Comparison of ENCODE assay signal across 20 mouse cellular contexts in the genomic region with DNA sequence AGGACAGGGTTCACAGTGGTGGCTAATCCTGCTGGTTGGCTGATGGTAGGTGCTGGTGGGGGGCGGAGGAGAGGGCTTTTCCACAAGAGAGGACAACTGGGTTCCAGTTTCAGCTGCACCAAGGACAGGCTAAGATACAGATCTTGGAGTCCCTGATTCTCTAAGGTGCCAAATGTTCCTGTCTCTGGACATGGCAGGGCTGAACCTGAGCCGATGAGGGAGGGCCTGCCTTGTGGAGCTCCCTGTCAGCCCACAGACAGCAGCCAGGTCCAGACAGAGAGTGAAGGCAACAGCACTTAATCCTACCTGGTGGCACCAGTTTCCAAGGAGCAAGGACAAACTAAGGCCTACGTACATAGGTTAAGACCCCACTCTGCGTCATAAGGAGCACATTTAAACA. TPM values are rescaled to one million over a fixed set of nuclear protein-coding genes. Genes with fewer than 3 reads are reported as not detected.
DNase-seq lines count a peak whose midpoint lies in the region; ATAC-seq and TF ChIP-seq lines count a peak whose summit lies in the region.
"Had no signal": no experiment of that assay in that cellular context is flagged by ENCODE, and none has a peak within 500 bp of the region (broad histone marks: within the 10 kb centered on the region; RNA-seq: fewer than 3 reads in every experiment).

No protein-coding gene starts in this region.

- no peak overlapping the region for H3K4me2 ChIP-seq in embryonic facial prominence, embryonic 13.5 days
- H3K4me2 ChIP-seq in limb, embryonic 15.5 days, result no peak overlapping the region
- H3K4me2 ChIP-seq in stomach, postnatal 0 days (replicated peaks; ENCODE audit: low read depth), result no peak overlapping the region
- H3K4me2 ChIP-seq: forebrain, embryonic 13.5 days; forebrain, embryonic 15.5 days had no signal

- no peak for DNase-seq in embryonic facial prominence, embryonic 10.5 days (ENCODE audit: low spot score)
- DNase-seq in gastrocnemius, adult 2 months, result peak; percentile 68
- DNase-seq in gastrocnemius, postnatal 14 days, result no peak
- DNase-seq in limb, embryonic 10.5 days (ENCODE audit: low spot score), result no peak
- DNase-seq in stomach, postnatal 0 days (ENCODE audit: low spot score), result no peak
- no peak for DNase-seq in right cerebral cortex, adult 18-20 months
- DNase-seq: adrenal gland, postnatal 10 days; adrenal gland, postnatal 36 days; cerebellum, adult 11-12 months; cerebellum, adult 2 months; cerebellum, adult 9-10 months; cerebellum, postnatal 10 days; cerebellum, postnatal 25 days; forebrain, postnatal 0 days had no signal

- no peak for TF ChIP-seq CTCF in gastrocnemius, adult 2 months (IDR thresholded peaks at IDR 0.05)
- TF ChIP-seq CTCF in stomach, postnatal 0 days (IDR thresholded peaks at IDR 0.05; ENCODE audit: low read depth), result no peak

- no peaks in the 10 kb centered on the region for H3K9me3 ChIP-seq in embryonic facial prominence, embryonic 13.5 days
- no peaks in the 10 kb centered on the region for H3K9me3 ChIP-seq in embryonic facial prominence, embryonic 10.5 days
- H3K9me3 ChIP-seq in limb, embryonic 15.5 days, result no peaks in the 10 kb centered on the region
- H3K9me3 ChIP-seq in limb, embryonic 10.5 days (replicated peaks), result no peaks in the 10 kb centered on the region
- H3K9me3 ChIP-seq in stomach, postnatal 0 days (ENCODE audit: control insufficient read depth, low read length), result no peaks in the 10 kb centered on the region
- H3K9me3 ChIP-seq: forebrain, embryonic 13.5 days; forebrain, embryonic 15.5 days had no signal

- no peaks in the 10 kb centered on the region for H3K4me1 ChIP-seq in embryonic facial prominence, embryonic 13.5 days
- H3K4me1 ChIP-seq in embryonic facial prominence, embryonic 10.5 days, result peaks cover 5% of the 10 kb centered on the region
- H3K4me1 ChIP-seq in limb, embryonic 15.5 days, result no peaks in the 10 kb centered on the region
- peaks cover 5% of the 10 kb centered on the region for H3K4me1 ChIP-seq in limb, embryonic 10.5 days
- no peaks in the 10 kb centered on the region for H3K4me1 ChIP-seq in stomach, postnatal 0 days (replicated peaks; ENCODE audit: control insufficient read depth, insufficient read depth)

- H3K9ac ChIP-seq in embryonic facial prominence, embryonic 13.5 days, result peak overlapping the region; percentile 4; the same call in 1 of the 2 replicates
- 0 out of 2 replicates have a peak overlapping the region, but pooled peaks have one; percentile 4 for H3K9ac ChIP-seq in limb, embryonic 15.5 days
- H3K9ac ChIP-seq in stomach, postnatal 0 days (ENCODE audit: low read length), result 0 out of 2 replicates have a peak overlapping the region, but pooled peaks have one; percentile 13
- H3K9ac ChIP-seq: forebrain, embryonic 13.5 days; forebrain, embryonic 15.5 days; forebrain, postnatal 0 days had no signal

- H3K36me3 ChIP-seq in embryonic facial prominence, embryonic 13.5 days, result peaks cover 82% of the 10 kb centered on the region
- H3K36me3 ChIP-seq in embryonic facial prominence, embryonic 10.5 days (replicated peaks), result peaks cover 95% of the 10 kb centered on the region
- peaks cover 72% of the 10 kb centered on the region for H3K36me3 ChIP-seq in limb, embryonic 15.5 days
- H3K36me3 ChIP-seq in limb, embryonic 10.5 days, result peaks cover 93% of the 10 kb centered on the region
- H3K36me3 ChIP-seq in stomach, postnatal 0 days (ENCODE audit: control insufficient read depth, insufficient read depth, low read length), result peaks cover 11% of the 10 kb centered on the region

- intact Hi-C loops in gastrocnemius, adult 2 months (cut with DNase I), result no loop called here
- intact Hi-C loops in gastrocnemius, postnatal 14 days (cut with DNase I; ENCODE audit: low total_unique reads), result no loop called here

- no peak for TF ChIP-seq EP300 in stomach, postnatal 0 days (optimal IDR thresholded peaks at IDR 0.05)

- H3K27ac ChIP-seq in embryonic facial prominence, embryonic 13.5 days, result no peak overlapping the region
- no peak overlapping the region for H3K27ac ChIP-seq in embryonic facial prominence, embryonic 10.5 days (replicated peaks)
- H3K27ac ChIP-seq in gastrocnemius, adult 2 months, result peak overlapping the region; percentile 87
- no peak overlapping the region for H3K27ac ChIP-seq in limb, embryonic 15.5 days
- no peak overlapping the region for H3K27ac ChIP-seq in limb, embryonic 10.5 days
- no peak overlapping the region for H3K27ac ChIP-seq in stomach, postnatal 0 days (replicated peaks)
- H3K27ac ChIP-seq: forebrain, embryonic 13.5 days; forebrain, embryonic 15.5 days had no signal

- H3K4me3 ChIP-seq in embryonic facial prominence, embryonic 13.5 days, result no peak overlapping the region
- H3K4me3 ChIP-seq in embryonic facial prominence, embryonic 10.5 days, result no peak overlapping the region
- H3K4me3 ChIP-seq in gastrocnemius, adult 2 months, result no peak overlapping the region
- no peak overlapping the region for H3K4me3 ChIP-seq in limb, embryonic 15.5 days
- no peak overlapping the region for H3K4me3 ChIP-seq in limb, embryonic 10.5 days
- H3K4me3 ChIP-seq in stomach, postnatal 0 days (ENCODE audit: low read depth, low read length), result no peak overlapping the region
- H3K4me3 ChIP-seq: forebrain, embryonic 13.5 days; forebrain, embryonic 15.5 days had no signal

- no peaks in the 10 kb centered on the region for H3K27me3 ChIP-seq in embryonic facial prominence, embryonic 13.5 days
- no peaks in the 10 kb centered on the region for H3K27me3 ChIP-seq in embryonic facial prominence, embryonic 10.5 days (replicated peaks; ENCODE audit: low read depth, poor library complexity, severe bottlenecking)
- H3K27me3 ChIP-seq in limb, embryonic 15.5 days, result no peaks in the 10 kb centered on the region
- no peaks in the 10 kb centered on the region for H3K27me3 ChIP-seq in limb, embryonic 10.5 days (ENCODE audit: low read depth, poor library complexity, severe bottlenecking)
- no peaks in the 10 kb centered on the region for H3K27me3 ChIP-seq in stomach, postnatal 0 days (ENCODE audit: control insufficient read depth, insufficient read depth, low read length)
- H3K27me3 ChIP-seq: forebrain, embryonic 13.5 days; forebrain, embryonic 15.5 days; Patski had no signal

- 95% methylated on average over 4 of the region's 4 CpGs for WGBS in embryonic facial prominence, embryonic 13.5 days
- WGBS in embryonic facial prominence, embryonic 10.5 days, result 92% methylated on average over 4 of the region's 4 CpGs
- WGBS in limb, embryonic 15.5 days, result 88% methylated on average over 4 of the region's 4 CpGs
- WGBS in limb, embryonic 10.5 days, result 91% methylated on average over 4 of the region's 4 CpGs
- 85% methylated on average over 4 of the region's 4 CpGs for WGBS in stomach, postnatal 0 days

- no peak for ATAC-seq in embryonic facial prominence, embryonic 13.5 days (ENCODE audit: insufficient number of reproducible peaks, insufficient read depth, low FRiP score, low TSS enrichment, low read depth)
- no peak for ATAC-seq in limb, embryonic 15.5 days (ENCODE audit: insufficient number of reproducible peaks, low FRiP score, low TSS enrichment, low read depth)
- no peak for ATAC-seq in stomach, postnatal 0 days (ENCODE audit: low FRiP score, low TSS enrichment)
- ATAC-seq: activated CD4-positive, CD25-positive, alpha-beta regulatory T cell, adult 4 months; forebrain, embryonic 13.5 days; forebrain, embryonic 15.5 days; forebrain, postnatal 0 days; Patski had no signal

RNA-seq across cellular contexts. Expression of a gene that starts 21.2 kb away (rescaled TPM):
- polyA plus RNA-seq in embryonic facial prominence, embryonic 13.5 days (2015; fragmentation: Nextera tagmentation; extraction: Ambion mirVana), result 4.2 TPM in 2 replicates
- polyA plus RNA-seq in embryonic facial prominence, embryonic 10.5 days (2016; fragmentation: Nextera tagmentation; extraction: Ambion mirVana), result 4.8 and 5.2 TPM in 2 replicates
- 10 to 100 TPM in 1 of 2 experiments, 1 to 10 TPM in 1; 9.5 to 19.8 TPM for total RNA-seq in gastrocnemius, adult 2 months (2021)
- 10 to 100 TPM in 1 of 2 experiments, 1 to 10 TPM in 1; 5.4 to 16.3 TPM for total RNA-seq in gastrocnemius, postnatal 14 days (2021)
- 4.4 and 6.2 TPM in 2 replicates for polyA plus RNA-seq in limb, embryonic 15.5 days (2015; fragmentation: Nextera tagmentation; extraction: Ambion mirVana)
- 5.9 and 7.9 TPM in 2 replicates for polyA plus RNA-seq in limb, embryonic 10.5 days (2016; fragmentation: Nextera tagmentation; extraction: Ambion mirVana)
- 0.71 and 1.2 TPM in 2 replicates for polyA plus RNA-seq in stomach, postnatal 0 days (2015; fragmentation: Nextera tagmentation; extraction: Ambion mirVana)

RNA-seq across cellular contexts. Expression of a gene that starts 47.4 kb away (rescaled TPM):
- polyA plus RNA-seq in embryonic facial prominence, embryonic 13.5 days (2015; fragmentation: Nextera tagmentation; extraction: Ambion mirVana), result 8.0 and 8.3 TPM in 2 replicates
- polyA plus RNA-seq in embryonic facial prominence, embryonic 10.5 days (2016; fragmentation: Nextera tagmentation; extraction: Ambion mirVana), result 9.3 and 9.8 TPM in 2 replicates
- total RNA-seq in gastrocnemius, adult 2 months (2021), result 10 to 100 TPM; 20.9 to 33.3 TPM
- 10 to 100 TPM; 21.9 to 25.7 TPM for total RNA-seq in gastrocnemius, postnatal 14 days (2021)
- 8.0 and 8.5 TPM in 2 replicates for polyA plus RNA-seq in limb, embryonic 15.5 days (2015; fragmentation: Nextera tagmentation; extraction: Ambion mirVana)
- polyA plus RNA-seq in limb, embryonic 10.5 days (2016; fragmentation: Nextera tagmentation; extraction: Ambion mirVana), result 9.6 and 11.0 TPM in 2 replicates
- polyA plus RNA-seq in stomach, postnatal 0 days (2015; fragmentation: Nextera tagmentation; extraction: Ambion mirVana), result 2.2 and 2.7 TPM in 2 replicates
